Mouse (Mus musculus): ENCODE measurements at regions not wholly inside any gene's neighbourhood (a gene's known extent, or its start where the extent isn't known, plus 50 kb on each side); places are given as distances from the start of the nearest gene placed in this dataset.
A peak's percentile ranks its signal among the peaks of the same experiment; 100 is the strongest.

DNA sequence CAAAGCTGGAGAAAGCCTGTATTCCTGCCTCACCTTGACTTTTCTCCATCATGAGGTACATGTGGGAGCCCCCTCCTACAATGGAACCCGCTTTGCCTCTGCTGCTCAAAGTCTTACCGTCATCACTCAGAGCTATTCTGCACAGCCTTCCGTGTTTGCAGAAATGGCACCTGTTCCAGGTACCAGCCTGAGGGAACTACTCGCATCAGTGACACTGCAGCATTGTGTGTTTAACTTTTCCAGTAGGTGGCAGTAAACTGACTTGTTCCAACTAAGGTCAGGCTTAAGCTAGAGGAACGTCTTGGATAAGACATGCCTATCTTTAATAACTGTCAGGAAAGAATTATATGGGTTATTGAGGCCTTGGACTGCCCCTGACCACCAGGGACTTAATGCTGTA lies 71.4 kb downstream of the Fam173b start:
- peak; percentile 37 to 42 for DNase-seq

DNA sequence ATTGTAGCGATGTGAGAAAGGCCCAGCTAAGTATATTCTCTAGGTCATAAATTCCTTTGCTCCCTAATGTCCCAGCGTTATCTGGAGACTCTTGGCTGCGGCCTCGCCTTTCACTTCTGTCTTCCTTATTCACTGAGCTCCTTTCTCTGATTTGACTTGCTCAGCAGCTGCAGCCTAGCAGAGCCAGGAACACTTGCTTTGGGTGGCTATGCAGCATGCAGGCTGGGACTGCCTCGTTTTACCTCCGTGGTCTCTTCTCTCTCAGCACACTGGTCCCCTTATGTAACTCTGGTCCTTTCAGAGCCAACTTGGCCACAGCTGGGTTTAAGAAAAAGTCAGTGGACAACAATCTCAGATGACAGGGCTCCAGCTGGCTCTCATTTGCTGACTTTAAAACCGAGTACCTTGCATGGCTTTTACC lies 75.1 kb downstream of the Fam173b start:
- no peak for DNase-seq

DNA sequence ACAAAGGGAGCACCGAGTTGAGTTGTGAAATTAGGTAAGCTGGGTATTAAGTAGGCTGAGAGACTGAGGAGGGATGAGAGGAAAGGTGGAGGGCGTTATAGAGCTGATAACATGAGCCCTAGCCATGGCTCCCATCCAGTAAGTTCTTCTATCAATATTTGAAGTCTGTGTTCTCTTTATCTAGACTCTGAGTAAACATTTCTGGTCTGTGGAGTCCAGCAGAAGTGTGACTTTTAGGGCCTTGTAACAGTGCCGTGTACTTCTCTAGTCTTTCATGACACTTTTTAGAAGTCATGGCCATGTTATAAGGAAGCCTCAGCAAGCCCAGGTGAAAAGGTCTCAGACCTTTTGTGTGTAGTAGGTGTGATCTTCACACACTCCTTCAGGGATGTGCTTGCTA lies 91.5 kb downstream of the Fam173b start:
- DNase-seq, result no peak

DNA sequence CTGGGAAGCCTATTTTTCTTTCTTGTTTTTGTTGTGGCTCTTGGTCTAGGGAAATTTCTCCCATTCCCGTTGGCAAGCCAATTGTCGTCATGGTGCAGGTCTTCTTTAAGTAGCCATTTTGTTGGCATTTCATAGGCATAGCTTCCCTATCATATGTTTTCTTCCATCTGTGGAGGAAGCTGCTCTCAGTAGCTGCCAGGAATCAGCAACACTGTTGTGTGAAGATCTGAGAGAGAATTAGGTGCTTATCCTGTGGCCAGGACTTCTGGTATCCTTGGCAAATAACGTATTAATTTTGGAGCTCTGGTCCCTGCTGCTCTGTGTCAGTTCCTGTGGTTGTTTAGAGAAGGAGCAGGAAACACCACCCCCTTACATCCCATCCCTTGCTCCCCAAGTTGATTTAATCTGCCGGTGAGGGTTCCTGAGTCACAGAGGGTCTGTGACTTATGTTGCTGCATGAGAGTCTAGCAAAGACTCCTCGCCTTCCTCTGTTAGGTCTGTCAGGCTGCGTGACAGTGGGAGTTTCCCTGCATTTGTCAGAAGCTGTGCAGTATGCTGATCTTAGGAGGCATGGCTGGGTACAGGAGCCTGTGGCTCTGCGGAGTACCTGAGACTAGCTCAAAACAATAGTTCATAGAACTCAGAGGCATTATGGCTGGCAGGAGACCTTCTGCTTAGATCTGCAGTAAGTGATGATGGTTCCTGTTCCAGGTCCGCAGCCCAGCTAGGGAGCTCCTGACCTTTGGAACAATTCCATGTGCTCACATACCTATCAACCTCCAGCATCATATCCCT lies 93.4 kb downstream of the Fam173b start:
- peak in 1 of 2 experiments; percentile 17 for DNase-seq

DNA sequence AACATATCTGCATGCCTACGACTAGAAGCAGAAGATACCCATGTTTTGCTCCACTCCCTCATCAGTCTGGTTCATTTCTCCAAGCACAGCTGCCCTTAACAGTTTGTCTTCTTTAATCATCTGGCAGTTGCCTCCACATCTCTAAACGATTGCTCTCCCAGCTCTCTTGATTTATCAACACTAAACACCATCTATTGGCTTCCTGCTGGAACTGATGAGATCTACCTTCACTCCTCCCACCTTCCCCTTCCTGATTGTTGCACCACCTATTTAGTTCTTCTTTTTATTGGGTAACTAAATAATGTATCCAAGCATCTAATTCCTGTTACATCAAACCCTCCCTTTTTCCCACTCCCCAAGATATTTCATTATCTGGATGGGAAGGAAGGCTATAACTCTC lies 101.7 kb downstream of the Fam173b start:
- DNase-seq, result no peak

DNA sequence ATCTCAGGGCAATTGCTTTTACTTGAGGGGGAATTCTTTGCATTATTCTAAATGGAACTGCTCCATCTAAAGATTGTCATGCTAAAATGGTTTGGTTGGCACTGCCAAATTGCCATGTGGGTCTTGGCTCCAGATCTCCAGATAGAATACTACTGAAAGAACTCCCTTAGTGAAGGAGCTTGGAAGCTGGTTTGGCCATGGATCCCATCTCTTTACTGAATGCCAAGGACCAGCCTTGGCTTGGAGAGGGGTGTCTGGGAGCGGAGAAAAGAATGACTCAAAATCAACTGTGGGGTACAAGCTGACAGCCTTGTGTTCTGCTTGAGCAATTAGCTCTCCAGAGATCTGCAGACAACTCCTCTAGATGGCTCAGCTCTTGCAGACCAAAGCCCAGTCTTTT lies 105.8 kb downstream of the Fam173b start:
- no peak for DNase-seq

DNA sequence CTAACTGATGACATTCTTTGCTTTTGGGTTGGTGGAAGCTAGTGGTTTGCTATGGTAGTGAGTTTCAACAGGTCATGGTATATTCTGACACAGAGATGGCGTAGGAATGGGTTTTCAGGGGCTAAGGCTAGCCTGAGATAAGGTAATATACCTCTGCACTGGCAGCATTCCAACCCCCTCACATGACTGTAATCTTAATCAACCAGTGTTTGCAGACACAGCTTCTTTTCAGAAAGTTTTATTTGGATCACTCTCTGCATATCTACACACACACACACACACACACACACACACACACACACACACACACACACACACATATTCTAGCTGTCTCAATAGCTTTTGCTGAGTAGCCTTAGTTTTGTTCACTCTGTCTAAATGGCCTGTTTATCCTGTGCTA lies 119.4 kb downstream of the Fam173b start:
- no peak for DNase-seq

DNA sequence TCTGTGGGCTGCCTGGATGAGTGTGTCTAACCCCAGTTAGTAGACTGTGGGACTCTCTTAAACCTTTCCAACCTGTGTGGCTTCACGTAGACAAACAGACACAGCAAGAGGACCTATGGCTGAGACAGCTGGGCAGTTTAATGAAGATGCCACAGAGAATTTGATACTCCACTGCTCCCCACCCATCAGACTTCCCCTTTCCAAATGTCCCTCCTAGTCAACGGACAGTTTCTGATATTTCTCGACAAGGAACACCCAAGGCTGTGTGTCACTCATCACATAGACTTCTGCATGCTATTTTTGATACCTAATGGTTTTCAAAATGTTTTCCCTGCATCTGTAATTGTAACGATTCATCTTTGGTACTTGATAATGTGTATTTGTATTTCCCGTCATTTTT lies 120.8 kb downstream of the Fam173b start:
- no peak for DNase-seq

DNA sequence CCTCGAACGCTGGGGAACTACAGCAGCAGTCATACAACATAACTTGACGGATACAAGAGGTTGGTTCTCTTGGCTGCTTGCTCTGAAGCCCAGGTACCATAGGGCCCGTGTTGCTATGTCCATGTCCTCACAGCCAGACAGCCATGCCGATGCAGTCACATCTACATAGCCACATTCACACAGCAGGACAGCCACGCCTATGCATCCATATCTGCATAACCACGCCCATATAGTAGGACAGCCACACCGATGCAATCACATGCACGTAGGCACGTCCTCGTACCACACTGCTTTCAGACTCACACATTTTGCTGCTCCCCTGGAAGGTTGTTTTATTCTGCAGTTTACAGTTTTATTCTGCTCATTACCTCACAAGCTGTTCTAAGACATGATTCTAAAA lies 122.6 kb downstream of the Fam173b start:
- DNase-seq, result no peak

DNA sequence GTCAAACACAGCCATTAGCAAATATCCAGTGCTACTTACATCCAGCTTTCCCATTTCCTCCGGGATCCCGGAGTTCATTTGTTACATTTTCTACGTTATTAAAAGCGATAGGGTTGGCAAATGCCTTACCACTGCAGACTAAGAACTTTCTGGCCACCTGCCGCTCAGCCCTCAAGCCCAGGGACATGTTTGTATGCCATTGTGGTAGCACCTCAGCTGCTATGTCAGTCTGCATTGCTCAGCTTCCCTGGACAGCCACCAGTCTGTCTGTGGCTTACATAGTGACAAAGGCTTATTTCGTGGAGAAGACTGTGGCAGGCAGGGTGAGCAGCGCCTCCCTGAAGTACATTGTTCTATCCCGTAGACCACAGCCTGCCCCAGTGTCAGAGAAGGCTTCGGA lies 127.5 kb downstream of the Fam173b start:
- DNase-seq, result no peak

DNA sequence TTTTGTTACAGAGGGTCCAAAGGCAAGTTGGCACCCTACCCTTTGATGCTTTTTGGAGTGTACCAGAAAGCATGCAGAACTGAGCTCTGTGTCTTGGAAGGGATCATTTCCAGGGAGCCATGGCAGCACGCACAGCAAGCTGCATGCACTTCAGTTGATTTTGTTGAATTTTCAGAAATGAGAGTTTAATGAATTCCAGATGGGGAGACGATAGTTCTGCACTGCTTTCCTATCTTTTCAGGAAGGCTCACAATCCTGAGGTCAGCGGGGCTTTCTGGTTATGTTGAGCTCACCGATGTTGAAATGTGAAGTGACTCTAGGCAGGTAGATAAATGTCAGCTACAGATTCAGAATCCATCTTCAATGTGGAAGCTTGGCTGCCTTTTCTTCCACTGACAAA lies 140.0 kb downstream of the Fam173b start:
- DNase-seq, result no peak

DNA sequence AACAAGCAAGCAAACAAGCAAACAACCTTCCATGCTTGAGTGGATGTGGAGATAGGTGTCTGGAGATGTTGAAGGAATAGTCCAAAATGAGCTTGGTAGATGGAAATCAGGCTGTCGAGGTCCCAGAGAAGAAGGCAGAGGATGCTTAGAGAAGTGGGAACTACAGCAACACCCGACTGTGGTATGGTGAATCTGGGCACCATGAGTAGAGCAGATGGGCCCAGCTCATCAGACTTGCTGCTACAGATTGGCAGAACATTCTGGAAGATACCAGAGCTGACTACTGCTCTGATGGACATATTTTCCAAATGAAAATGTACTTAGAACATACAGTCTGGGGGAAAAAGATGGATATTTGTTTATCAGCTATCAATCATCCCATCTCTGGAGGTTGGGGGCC lies 142.9 kb downstream of the Fam173b start:
- DNase-seq, result no peak

DNA sequence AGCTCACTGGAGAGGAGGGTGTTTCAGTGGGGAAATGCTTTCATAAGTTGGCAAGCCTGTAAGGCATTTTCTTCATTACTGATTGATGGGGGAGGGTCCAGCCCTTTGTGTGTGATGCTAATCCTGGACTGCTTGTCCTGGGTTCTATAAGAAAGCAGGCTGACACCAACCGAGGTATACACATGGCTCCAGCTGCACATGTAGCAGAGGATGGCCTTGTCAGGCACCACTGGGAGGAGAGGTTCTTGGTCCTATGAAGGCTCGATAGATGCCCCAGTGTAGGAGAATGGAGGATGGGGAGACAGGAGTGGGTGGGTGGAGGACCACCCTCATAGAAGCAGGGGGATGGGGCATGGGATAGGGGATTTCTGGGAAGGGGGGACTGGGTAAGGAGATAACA lies 151.0 kb downstream of the Fam173b start:
- no peak for DNase-seq

DNA sequence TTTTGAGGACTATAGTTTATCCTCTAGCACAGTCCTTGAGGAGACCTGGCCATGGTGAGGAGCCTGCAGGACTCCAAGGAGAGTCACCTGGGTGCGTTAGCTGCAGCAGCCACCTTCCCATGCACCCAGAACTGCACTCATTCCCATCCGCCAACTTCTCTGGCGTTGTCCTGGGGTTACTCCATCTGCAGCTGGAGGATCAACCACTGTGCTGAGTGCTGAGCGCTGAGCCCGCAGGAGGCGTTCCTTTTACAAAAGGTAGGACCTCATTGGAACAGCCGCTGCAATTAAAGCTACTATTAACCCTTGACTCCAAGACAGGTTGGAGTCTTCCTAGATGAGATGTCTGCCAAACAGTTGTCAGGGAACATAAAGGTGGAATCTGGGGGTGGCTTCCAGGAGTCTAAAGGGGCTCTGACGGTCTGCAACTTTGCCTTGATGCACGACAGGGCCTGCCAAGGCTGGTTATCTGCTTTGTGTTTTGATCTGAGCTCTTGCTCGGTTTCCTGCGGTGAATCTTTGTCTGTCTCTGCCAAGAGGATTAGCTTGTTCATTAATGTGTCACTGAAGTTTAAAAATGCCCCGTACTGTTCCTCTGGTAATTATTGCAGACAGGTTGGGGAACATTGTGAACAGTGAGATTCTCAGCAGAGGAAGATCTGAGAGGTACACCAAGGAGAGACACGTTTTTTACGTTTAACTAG lies 152.1 kb downstream of the Fam173b start:
- DNase-seq, result peak; percentile 10 to 18

DNA sequence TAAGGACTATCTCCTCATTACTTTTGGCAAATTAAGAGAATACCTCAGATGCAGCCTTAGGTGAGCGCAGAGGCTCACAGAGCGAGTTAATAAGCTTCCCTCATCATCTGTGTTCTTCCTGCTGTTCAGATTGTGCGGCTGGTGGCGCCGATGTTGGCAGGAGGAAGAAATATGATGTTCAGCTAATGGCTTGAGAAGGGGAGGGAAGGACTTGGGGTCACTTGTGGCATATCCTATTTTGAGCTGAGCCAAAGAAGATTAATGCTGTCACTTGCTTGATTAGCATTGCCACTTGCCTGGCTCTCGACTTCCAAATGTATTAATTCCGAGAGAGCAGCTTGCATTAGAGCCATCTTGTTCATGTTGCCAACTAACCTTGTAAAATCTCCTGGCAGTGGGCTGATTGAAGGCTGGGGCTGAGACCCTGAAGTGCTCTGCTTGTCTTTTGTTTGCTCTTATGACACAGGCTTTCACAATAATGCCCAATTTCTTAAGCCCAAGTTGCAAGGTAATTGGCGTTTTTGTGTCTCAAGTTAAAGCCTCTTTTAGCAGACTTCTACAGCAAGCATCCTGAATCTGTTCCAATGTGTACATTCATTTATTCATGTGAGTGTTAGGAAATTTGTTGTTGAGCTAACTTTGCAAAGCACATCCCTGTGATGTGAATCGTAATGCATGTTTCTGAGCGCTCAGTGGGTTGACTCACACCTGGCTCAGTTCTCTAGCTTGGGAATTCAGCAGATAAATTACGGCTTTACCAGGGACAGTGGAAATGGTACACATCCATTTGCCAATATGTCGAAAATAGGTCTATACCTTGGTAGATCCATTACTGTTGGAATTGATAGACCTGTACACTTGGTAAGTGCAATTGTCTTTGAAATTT lies 167.6 kb downstream of the Fam173b start:
- no peak for DNase-seq

DNA sequence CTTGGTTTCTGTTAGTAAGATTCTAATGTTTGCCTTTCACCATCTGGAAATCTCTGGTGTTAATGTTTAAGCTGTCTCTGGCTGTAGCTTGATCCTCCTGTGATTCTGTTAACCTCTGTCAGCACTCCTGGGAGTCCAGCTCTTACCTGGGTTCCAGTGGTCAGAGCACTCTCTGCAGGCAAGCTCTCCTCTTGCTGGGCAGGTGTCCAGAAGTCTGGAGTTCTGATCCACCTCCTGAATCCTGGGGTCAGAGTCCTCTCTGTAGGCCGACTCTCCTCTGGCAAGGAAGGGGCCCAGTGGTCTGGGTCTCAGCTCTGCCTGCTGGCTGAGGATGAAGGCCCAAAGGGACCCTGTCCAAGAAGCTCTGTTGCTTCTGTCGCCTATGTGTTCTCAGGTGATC lies 181.4 kb downstream of the Fam173b start:
- DNase-seq, result no peak

DNA sequence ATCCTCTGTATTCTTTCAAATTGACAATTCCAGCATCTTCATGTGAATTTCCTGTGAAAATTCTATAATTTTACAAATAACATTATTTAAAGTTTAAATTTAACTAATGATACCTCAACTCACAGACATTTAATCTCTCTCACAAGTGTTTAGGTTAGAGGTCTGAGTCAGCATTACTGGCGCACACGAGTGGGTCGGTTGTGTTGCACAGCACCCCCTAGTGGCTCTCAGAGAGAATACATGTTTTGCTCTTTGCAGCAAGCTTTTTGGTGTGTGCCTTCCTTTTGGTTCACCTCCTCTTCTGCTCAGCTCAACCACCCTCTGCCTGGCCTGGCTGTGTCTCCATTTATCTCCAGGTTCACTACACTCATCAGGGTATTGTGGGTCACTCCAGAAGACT lies 183.4 kb downstream of the Fam173b start:
- no peak for DNase-seq

DNA sequence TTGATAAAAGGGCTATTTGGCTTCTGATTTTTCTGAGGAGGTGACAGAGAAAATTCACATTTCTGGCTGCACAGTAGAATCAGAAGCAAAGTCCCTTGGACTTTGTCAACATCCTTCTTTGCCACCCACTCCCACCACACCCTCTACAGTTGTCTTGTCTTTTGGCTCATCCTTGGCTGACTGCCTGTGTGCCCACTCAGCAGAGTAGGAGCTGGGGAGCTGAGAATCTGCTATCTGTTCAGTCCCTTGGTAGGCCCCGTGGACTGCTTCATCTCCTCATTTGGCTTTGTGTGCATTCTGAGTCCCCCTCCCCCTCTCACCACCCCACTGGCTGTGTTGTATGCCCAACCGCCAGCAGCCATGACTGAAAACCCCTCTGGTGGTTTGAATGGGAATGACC lies 197.2 kb downstream of the Fam173b start:
- DNase-seq, result no peak

DNA sequence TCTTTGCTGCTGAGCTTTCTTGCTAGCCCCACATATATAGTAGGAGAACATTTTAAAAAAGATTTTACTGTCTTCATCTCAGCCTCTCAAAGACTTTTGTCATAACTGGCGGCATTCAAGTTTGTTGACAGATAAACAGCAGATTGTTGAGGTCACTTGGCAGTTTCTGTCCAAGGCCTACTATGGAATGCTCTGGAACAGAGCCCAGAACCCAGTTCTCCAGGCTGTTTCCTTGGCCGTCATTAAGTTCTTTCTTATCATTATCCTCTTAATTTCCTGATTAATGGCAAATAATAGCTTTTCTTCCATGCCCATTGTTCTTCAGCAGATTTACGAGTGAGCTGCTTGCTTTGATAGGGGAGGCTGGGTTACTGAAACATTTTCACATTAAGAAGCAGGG lies 203.9 kb downstream of the Fam173b start:
- DNase-seq, result peak; percentile 20 to 44

DNA sequence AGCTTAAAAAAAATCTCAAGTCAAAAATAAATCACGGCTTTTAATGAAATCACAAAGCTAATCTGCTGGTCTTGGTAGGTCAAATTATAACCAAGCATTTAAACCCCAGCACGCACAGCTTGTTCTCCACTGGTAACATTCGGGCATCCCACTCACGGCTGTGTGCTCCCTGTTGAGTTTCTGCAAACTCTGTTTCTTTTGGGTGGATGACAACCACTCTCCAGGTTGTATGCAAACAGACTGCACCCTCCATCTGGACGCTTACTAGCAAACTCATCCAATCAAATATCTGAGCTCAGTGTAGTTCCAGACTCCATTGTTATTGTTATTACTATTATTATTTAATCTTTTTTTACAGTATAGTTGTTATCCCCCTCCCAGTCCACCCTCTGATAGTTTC lies 213.9 kb downstream of the Fam173b start:
- DNase-seq, result no peak

DNA sequence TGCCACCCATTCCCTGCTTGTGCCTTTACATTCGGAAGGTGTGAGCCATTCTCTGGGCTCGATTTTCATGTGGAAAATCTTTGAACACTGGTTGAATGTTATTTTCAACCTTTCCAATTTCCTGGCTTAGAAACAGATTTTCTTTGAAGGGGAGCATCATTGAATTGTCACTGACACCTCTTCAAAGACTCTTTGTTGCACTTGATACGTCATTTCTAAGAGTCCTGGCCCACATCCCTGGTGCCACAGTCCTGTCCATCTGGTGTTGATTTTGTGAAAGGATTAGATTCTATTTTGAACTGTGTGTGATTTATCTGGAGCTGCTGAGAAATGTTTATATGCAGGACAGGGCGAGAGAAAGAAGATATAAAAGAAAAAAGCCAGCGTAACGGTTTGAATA lies 217.6 kb downstream of the Fam173b start:
- DNase-seq, result peak; percentile 24 to 45

DNA sequence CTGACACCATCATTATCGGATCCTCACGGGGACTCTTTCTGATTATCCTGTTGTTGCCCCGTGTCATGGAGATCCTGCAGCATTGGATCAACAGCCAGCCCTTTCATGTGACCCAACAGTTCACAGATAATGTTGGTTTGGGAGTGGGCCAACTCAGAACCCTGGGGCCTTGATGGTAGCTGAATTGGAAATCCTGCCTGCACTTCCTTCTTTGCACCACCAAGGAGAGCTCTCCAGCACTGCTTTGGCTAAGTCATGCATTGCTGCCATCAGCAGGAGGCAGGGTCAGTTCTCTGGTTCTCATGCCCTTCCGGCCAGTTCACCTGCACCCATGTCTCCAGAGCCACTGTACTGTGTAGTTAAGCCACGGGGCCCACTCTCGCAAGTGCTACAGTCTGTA lies 225.6 kb downstream of the Fam173b start:
- DNase-seq, result peak; percentile 9 to 22

DNA sequence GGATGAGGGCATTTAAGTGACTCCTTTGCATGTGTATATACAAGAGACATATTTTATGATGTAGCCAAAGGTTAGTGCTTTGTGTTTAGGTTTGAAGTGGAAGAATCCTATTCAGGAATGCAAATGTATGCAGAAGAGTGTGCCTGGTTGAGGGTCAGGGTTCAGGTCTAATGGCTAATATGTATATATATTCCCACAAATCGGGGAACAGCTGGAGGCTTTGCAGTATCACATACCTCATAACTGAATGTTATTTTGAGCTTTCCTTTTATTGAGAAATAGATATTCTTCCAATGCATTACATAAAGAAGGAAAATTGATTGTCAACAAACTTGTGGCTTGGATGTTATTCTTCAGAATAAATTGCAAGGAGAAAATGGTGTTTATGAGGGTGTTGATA lies 239.9 kb downstream of the Fam173b start:
- no peak for DNase-seq

DNA sequence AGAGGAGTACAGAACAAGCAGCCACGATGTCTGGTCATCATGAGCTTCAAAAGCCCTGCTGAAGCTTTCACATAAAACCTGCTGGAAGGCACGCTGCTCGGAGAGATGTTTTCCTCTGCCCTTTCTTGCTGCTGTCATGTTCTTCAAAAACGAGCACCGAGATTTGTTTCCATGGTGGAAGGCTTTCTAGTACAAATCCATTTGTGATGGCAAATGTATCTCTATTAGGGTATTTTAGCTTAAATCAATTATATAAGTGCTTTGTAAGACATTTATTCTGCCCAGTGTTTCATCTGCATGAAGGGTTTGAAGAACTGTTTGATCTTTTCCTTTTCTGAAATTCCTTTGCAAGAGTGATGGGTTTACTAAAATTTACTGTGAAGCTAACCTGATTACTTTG lies 253.1 kb downstream of the Fam173b start:
- no peak for DNase-seq

Data from cerebellum, postnatal 25 days (tissue).